ENCODE assay signal across 9 mouse cellular contexts in the genomic region with DNA sequence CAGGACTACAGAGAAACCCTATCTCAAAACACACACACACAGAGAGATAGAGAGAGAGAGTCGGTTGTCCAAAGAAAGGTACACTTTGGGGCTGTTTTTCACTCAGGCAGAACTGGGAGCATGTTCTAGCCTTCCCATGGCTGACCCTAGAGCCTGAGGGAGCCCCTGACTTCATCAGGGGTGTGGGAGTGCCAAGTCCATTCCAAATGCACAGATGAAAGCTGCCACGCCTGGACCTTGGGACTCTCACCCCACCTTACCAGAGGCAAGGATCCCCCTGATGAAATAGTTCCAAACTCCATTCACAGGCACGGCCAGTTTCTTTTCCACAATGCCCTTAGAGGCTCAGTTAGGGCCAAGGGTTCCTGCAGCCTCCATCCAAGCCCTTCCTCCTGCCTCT. TPM values are rescaled to one million over a fixed set of nuclear protein-coding genes. Genes with fewer than 3 reads are reported as not detected.
DNase-seq lines count a peak whose midpoint lies in the region; ATAC-seq and TF ChIP-seq lines count a peak whose summit lies in the region.
"Had no signal": no experiment of that assay in that cellular context is flagged by ENCODE, and none has a peak within 500 bp of the region (broad histone marks: within the 10 kb centered on the region; RNA-seq: fewer than 3 reads in every experiment).

No protein-coding gene starts in this region.

- no peak overlapping the region for H3K4me3 ChIP-seq in hindbrain, embryonic 15.5 days
- H3K4me3 ChIP-seq in hindbrain, embryonic 16.5 days (ENCODE audit: low read length), result no peak overlapping the region
- H3K4me3 ChIP-seq in G1E (ENCODE audit: low read depth, low read length), result peak overlapping the region; percentile 77; the same call in 1 of the 2 replicates
- no peak overlapping the region for H3K4me3 ChIP-seq in brown adipose tissue, adult 24 weeks (ENCODE audit: insufficient read depth, low read depth, low read length)
- peak overlapping the region; percentile 90 for H3K4me3 ChIP-seq in liver, embryonic 13.5 days (replicated peaks)

- no peak for ATAC-seq in hindbrain, embryonic 15.5 days (ENCODE audit: low FRiP score, low read depth)
- ATAC-seq in hindbrain, embryonic 16.5 days, result no peak
- ATAC-seq in G1E (ENCODE audit: extremely low read depth, insufficient number of reproducible peaks, low FRiP score, poor library complexity, severe bottlenecking), result no peak
- no peak for ATAC-seq in liver, embryonic 13.5 days (ENCODE audit: low read depth)

- H3K4me1 ChIP-seq in hindbrain, embryonic 15.5 days (replicated peaks), result peaks cover 14% of the 10 kb centered on the region
- peaks cover 11% of the 10 kb centered on the region for H3K4me1 ChIP-seq in hindbrain, embryonic 16.5 days (ENCODE audit: control insufficient read depth, insufficient read depth, low read depth, low read length)
- H3K4me1 ChIP-seq in G1E (ENCODE audit: insufficient read depth, low read depth, low read length), result peaks cover 60% of the 10 kb centered on the region
- peaks cover 15% of the 10 kb centered on the region for H3K4me1 ChIP-seq in brown adipose tissue, adult 24 weeks (ENCODE audit: control insufficient read depth, insufficient read depth, insufficient read length, low read length)
- peaks cover 46% of the 10 kb centered on the region for H3K4me1 ChIP-seq in liver, embryonic 13.5 days (replicated peaks)

- no peaks in the 10 kb centered on the region for H3K27me3 ChIP-seq in hindbrain, embryonic 15.5 days
- H3K27me3 ChIP-seq in hindbrain, embryonic 16.5 days (replicated peaks; ENCODE audit: control insufficient read depth, insufficient read depth, low read length), result no peaks in the 10 kb centered on the region
- H3K27me3 ChIP-seq in G1E (ENCODE audit: insufficient read depth, low read length), result peaks cover 21% of the 10 kb centered on the region
- peaks cover 9% of the 10 kb centered on the region; the same call in 1 of the 2 replicates for H3K27me3 ChIP-seq in liver, embryonic 13.5 days

- H3K9ac ChIP-seq in hindbrain, embryonic 15.5 days, result no peak overlapping the region
- no peak overlapping the region for H3K9ac ChIP-seq in hindbrain, embryonic 16.5 days (ENCODE audit: low read depth, low read length)
- H3K9ac ChIP-seq in liver, embryonic 13.5 days, result peak overlapping the region; percentile 78

- peak overlapping the region; percentile 90; the same call in 1 of the 2 replicates for H3K4me2 ChIP-seq in hindbrain, embryonic 15.5 days
- H3K4me2 ChIP-seq in hindbrain, embryonic 16.5 days (ENCODE audit: low read length), result no peak overlapping the region
- peak overlapping the region; percentile 86 for H3K4me2 ChIP-seq in liver, embryonic 13.5 days

- peaks cover 5% of the 10 kb centered on the region; the same call in 1 of the 2 replicates for H3K36me3 ChIP-seq in hindbrain, embryonic 15.5 days
- H3K36me3 ChIP-seq in hindbrain, embryonic 16.5 days (ENCODE audit: control insufficient read depth, insufficient read depth, low read length), result 0 out of 2 replicates have a peak, but pooled peaks cover 4% of the 10 kb centered on the region
- peaks cover 33% of the 10 kb centered on the region for H3K36me3 ChIP-seq in G1E (replicated peaks)
- peaks cover 31% of the 10 kb centered on the region for H3K36me3 ChIP-seq in liver, embryonic 13.5 days

- H3K9me3 ChIP-seq in hindbrain, embryonic 15.5 days, result no peaks in the 10 kb centered on the region
- H3K9me3 ChIP-seq in hindbrain, embryonic 16.5 days (ENCODE audit: control insufficient read depth, low read length), result no peaks in the 10 kb centered on the region
- H3K9me3 ChIP-seq in G1E (replicated peaks), result peaks cover 11% of the 10 kb centered on the region
- peaks cover 5% of the 10 kb centered on the region; the same call in 1 of the 2 replicates for H3K9me3 ChIP-seq in liver, embryonic 13.5 days (replicated peaks)

- WGBS in hindbrain, embryonic 15.5 days, result 86% methylated on average over 3 of the region's 3 CpGs
- WGBS in hindbrain, embryonic 16.5 days, result 76% methylated on average over 3 of the region's 3 CpGs
- 44% methylated on average over 3 of the region's 3 CpGs for WGBS in liver, embryonic 13.5 days (ENCODE audit: insufficient replicate concordance)

- no peak for DNase-seq in G1E (ENCODE audit: low spot score)
- no peak for DNase-seq in liver, embryonic 13.5 days
- no peak for DNase-seq in retina, postnatal 1 day
- no peak for DNase-seq in urinary bladder, postnatal 36 days (ENCODE audit: low spot score in 2 of 2)
- DNase-seq: lung, postnatal 14 days; thymus, postnatal 25 days had no signal

- TF ChIP-seq CTCF in G1E (IDR thresholded peaks at IDR 0.05; ENCODE audit: low read depth, low read length), result no peak

- no peak overlapping the region for H3K27ac ChIP-seq in hindbrain, embryonic 15.5 days (replicated peaks)
- no peak overlapping the region for H3K27ac ChIP-seq in hindbrain, embryonic 16.5 days (ENCODE audit: low read depth, low read length)
- H3K27ac ChIP-seq in brown adipose tissue, adult 24 weeks (replicated peaks; ENCODE audit: low read depth, low read length), result peak overlapping the region; percentile 57
- H3K27ac ChIP-seq in liver, embryonic 13.5 days, result peak overlapping the region; percentile 92

RNA-seq across cellular contexts. Expression of a gene that starts 1.0 kb away (rescaled TPM):
- 10.1 and 10.5 TPM in 2 replicates for polyA plus RNA-seq in hindbrain, embryonic 15.5 days (2015; fragmentation: Nextera tagmentation; extraction: Ambion mirVana)
- polyA plus RNA-seq in hindbrain, embryonic 16.5 days (2015; fragmentation: Nextera tagmentation; extraction: Ambion mirVana), result 12.2 and 14.2 TPM in 2 replicates
- total RNA-seq in G1E (2014; fragmentation: Nextera tagmentation) (2.6 and 3.5 TPM in 2 replicates), G1E (2017) (7.5 and 16.0 TPM in 2 replicates)
- polyA plus RNA-seq in G1E (2012), result 16.5 and 19.3 TPM in 2 replicates
- 20.9 and 25.8 TPM in 2 replicates for polyA plus RNA-seq in brown adipose tissue, adult 24 weeks (2012; ENCODE audit: insufficient read depth, insufficient read length, missing spikeins)
- polyA plus RNA-seq in liver, embryonic 13.5 days (2015; fragmentation: Nextera tagmentation; extraction: Ambion mirVana), result 54.2 and 57.6 TPM in 2 replicates

RNA-seq across cellular contexts. Expression of a gene that starts 59.3 kb away (rescaled TPM):
- 5.7 and 5.9 TPM in 2 replicates for polyA plus RNA-seq in hindbrain, embryonic 15.5 days (2015; fragmentation: Nextera tagmentation; extraction: Ambion mirVana)
- polyA plus RNA-seq in hindbrain, embryonic 16.5 days (2015; fragmentation: Nextera tagmentation; extraction: Ambion mirVana), result 4.1 and 4.5 TPM in 2 replicates
- total RNA-seq in G1E (2014; fragmentation: Nextera tagmentation), result 304 and 341 TPM in 2 replicates
- total RNA-seq in G1E (2017), result 104 and 125 TPM in 2 replicates
- 84.4 and 93.1 TPM in 2 replicates for polyA plus RNA-seq in G1E (2012)
- polyA plus RNA-seq in brown adipose tissue, adult 24 weeks (2012; ENCODE audit: insufficient read depth, insufficient read length, missing spikeins), result 6.8 and 9.7 TPM in 2 replicates
- polyA plus RNA-seq in liver, embryonic 13.5 days (2015; fragmentation: Nextera tagmentation; extraction: Ambion mirVana), result 5.8 and 6.1 TPM in 2 replicates

Comparison
In these comparisons a context has a peak if more than half of its experiments do, and no peak if none do; other contexts are left out.
1. H3K27ac ChIP-seq: peak in brown adipose tissue, adult 24 weeks (single experiment) and liver, embryonic 13.5 days (single experiment); none in hindbrain, embryonic 15.5 days (single experiment) and hindbrain, embryonic 16.5 days (single experiment).
2. H3K4me3 ChIP-seq: peak in G1E (single experiment) and liver, embryonic 13.5 days (single experiment); none in hindbrain, embryonic 15.5 days (single experiment), hindbrain, embryonic 16.5 days (single experiment) and brown adipose tissue, adult 24 weeks (single experiment).